Mouse (Mus musculus) lung, adult 2 months (tissue): ENCODE measurements around the gene Metrn.

Experiments
- CTCF ChIP-seq: fragments of 200-500 bp; IDR thresholded peaks from 2 replicates; pipeline ENCODE4 v1.5.1; 2011; ENCODE audit warnings: mild to moderate bottlenecking, low read length, control low read depth; ENCODE audit not compliant: insufficient read depth
- POLR2A ChIP-seq: fragments of 200-500 bp; IDR thresholded peaks from 2 replicates; pipeline ENCODE4 v1.6.1; 2011; ENCODE audit warnings: low read depth, mild to moderate bottlenecking, control low read depth, low read length, borderline replicate concordance; ENCODE audit errors: extremely low read depth

DNA sequence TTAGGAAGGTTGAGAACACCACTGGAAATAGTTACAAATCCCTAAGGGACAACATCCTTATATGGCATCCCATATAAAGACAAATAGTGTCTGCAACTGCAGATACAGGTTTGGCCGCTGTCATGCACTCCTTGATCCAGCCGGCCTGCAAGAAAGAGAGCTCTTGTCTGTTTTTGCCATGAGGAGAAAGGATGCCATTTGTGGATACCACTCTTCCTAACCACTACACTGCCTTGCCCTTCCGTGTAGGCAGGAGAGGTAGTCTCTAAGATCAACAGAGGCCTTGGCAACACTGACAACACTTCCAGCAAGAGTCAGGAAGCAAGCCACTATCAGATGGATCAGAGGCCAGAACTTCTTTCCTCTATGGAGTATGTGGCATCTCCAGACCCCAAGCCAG lies 10.7 kb downstream of the Metrn start, which contains the start of gene Ccdc78:
- TF ChIP-seq CTCF, result no peak
- no peak for TF ChIP-seq POLR2A
